Mouse (Mus musculus): Measurements from ENCODE around the gene Krt9. TPM values are rescaled to one million over a fixed set of nuclear protein-coding genes. Genes with fewer than 3 reads are reported as not detected.
"Not testable (repeated sequence)": the region's sequence is repeated elsewhere in the genome, so short reads cannot be mapped to it uniquely, and the experiment has no call there.

Gene Krt9
- 1 to 10 TPM; 3.2 to 3.4 TPM for total RNA-seq (2021)
- long read RNA-seq, experiment 1: 0 reads
- long read RNA-seq, experiment 2: 0 reads

DNA sequence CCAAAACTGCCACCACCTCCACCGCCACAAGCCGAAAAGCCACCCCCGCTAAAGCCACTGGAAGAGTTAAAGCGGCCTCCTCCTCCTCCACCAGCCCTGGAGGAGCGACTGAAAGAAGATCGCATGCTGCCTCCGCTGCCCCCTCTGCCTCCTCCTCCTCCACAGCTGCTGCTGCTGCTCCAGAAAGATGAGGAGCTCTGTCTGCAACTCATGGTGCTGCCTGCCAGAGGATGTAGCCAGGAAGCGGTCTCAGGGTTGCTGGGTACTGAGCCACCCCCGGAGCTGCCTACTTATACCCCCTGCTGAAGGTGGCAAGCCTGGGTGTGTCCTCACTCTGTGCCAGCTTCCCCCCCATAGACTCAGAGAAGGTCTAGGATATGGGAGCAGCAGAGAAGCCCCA, at the start of gene Krt9:
Krt9 (minus strand) TSS at position 255 of the 400 bp plus-strand sequence.
- peak; percentile 48 to 52 for DNase-seq (ENCODE audit: extremely low spot score in 1 of 2, low spot score in 2 of 2)
- intact Hi-C loops (cut with DNase I): no loop called here

DNA sequence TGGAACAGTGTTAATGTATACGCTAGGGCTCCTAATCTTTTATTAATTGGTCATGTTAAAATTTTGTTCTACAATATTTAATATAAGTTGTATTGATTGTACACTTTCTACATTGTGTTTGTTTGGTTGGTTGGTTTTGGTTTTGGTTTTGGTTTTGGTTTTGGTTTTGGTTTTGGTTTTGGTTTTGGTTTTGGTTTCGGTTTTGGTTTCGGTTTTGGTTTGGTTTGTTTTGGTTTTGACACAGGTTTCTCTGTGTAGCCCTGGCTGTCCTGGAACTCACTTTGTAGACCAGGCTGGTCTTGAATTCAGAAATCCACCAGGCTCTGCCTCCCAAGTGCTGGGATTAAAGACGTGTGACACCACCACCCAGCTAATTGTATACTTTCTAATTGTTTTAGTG, 47.2 kb upstream of the Krt9 start:
- H3K27ac ChIP-seq; H3K4me3 ChIP-seq; intact Hi-C loops (cut with DNase I); DNase-seq (ENCODE audit: extremely low spot score in 1 of 2, low spot score in 2 of 2): not testable (repeated sequence)

More for the DNA sequence above, at the start of gene Krt9:
- no peak for TF ChIP-seq CTCF (IDR thresholded peaks at IDR 0.05)
- Histone ChIP-seq H3K27ac (peak within 1 kb of the TSS; percentile 59), H3K4me3 (no peak within 1 kb of the TSS)

DNA sequence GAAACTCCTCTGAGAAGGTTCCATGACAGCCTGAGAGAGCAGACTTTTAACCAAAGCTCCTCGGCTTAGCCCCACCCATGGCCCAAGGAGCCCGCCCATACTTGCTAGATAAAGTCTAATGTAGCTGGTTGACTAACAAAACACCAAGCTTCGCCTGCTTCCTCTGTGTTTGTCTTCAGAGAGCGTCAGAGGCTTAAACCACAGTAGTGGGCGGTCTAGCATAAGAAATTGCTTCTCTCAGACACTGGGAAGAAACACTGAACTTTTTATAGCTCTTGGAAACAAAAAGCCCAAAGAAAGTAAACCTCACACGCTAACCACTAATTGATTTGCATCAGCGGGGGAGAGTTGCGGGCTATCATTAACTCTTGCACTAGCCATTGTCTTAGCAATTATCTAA, 28.7 kb upstream of the Krt9 start:
- intact Hi-C loops (cut with DNase I): no loop called here
- Histone ChIP-seq H3K4me3 (no peak overlapping the region), H3K27ac (no peak overlapping the region)
- no peak for DNase-seq (ENCODE audit: extremely low spot score in 1 of 2, low spot score in 2 of 2)
- no peak for TF ChIP-seq CTCF (IDR thresholded peaks at IDR 0.05)

- intact Hi-C loops (cut with DNase I): no loop called here
- no peak for TF ChIP-seq CTCF (IDR thresholded peaks at IDR 0.05)
- H3K27ac ChIP-seq: no peak overlapping the region
- no peak overlapping the region for H3K4me3 ChIP-seq
- DNase-seq (ENCODE audit: extremely low spot score in 1 of 2, low spot score in 2 of 2): no peak
These were observed 26.3 kb upstream of the Krt9 start for GRCm38 (mm10) chr11:100219304-100219703.

GRCm38 (mm10) chr11:100208542-100208941, 15.5 kb upstream of the Krt9 start:
- Histone ChIP-seq H3K4me3 (no peak overlapping the region), H3K27ac (no peak overlapping the region)
- no peak for DNase-seq (ENCODE audit: extremely low spot score in 1 of 2, low spot score in 2 of 2)
- intact Hi-C loops (cut with DNase I): no loop called here
- TF ChIP-seq CTCF (IDR thresholded peaks at IDR 0.05): no peak

DNA sequence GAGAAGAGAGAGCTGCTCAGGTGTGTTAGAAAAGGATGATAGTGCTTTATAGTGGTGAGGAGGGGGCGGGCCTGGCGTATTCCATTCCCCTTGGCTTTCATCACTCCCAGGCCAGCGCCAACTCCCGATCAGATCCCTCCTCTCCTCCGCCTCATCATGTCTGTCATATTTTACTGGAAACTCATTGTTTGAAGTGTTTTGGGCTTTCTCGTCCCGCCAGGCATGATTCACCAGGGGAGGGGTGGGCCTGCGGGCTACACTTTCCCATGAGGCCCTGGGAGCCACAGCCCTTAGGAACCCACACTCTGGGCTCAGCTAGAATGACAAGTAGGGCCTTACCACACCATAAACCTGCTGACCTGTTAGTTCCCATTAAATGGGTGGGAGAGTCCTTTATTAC, 14.5 kb upstream of the Krt9 start, which contains the start of gene Krt14:
Krt14 (minus strand) TSS at position 51 of the 400 bp plus-strand sequence.
- TF ChIP-seq CTCF (IDR thresholded peaks at IDR 0.05): no peak
- DNase-seq (ENCODE audit: extremely low spot score in 1 of 2, low spot score in 2 of 2): no peak
- no peak within 1 kb of the TSS for H3K27ac ChIP-seq
- no peak within 1 kb of the TSS for H3K4me3 ChIP-seq
- intact Hi-C loops (cut with DNase I): no loop called here

DNA sequence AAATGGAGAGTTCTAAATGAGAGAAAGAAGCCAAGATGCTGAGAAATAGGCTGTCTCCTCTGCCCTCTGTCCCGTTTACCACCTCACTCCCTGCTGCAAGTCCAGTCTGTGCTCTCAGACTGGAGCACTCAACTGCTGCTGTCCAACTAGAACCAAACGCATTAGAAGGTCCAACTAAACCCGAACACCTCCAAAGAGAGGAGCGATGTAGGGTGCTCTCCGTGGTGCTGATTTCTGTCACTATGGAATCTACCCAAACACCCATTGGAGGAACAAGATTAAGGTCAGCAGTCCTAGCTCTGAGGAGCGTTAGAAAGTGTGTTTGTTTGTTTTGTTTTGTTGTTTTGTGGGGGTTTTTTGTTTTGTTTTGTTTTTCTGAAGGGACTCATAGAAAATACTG, 10.4 kb upstream of the Krt9 start:
- Histone ChIP-seq H3K27ac (no peak overlapping the region), H3K4me3 (no peak overlapping the region)
- intact Hi-C loops (cut with DNase I): loop anchor here (5.0 kb wide), 1 partner anchor 94 kb away; no protein-coding TSS in a partner anchor
- no peak for TF ChIP-seq CTCF (IDR thresholded peaks at IDR 0.05)
- DNase-seq (ENCODE audit: extremely low spot score in 1 of 2, low spot score in 2 of 2): no peak

DNA sequence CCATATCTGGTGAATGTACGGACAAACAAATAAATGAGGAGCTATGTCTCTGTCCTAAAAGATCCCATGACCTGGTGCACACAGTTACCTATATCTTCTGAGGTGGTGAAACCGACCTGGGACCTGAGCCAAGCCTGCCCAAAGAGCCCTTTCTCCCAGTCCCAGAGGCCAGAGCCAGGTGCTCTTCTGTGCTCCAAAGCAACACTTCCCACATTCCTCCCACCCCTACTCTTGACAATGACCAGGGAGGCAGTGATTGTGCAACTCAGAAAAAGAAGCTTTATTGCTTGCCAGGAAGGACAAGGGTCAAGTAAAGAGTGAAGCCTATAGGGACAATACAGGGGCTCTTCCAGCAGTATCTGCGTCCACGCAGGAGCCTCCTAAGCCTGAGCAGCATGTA, 9.9 kb upstream of the Krt9 start:
- no peak for DNase-seq (ENCODE audit: extremely low spot score in 1 of 2, low spot score in 2 of 2)
- Histone ChIP-seq H3K27ac (no peak overlapping the region), H3K4me3 (no peak overlapping the region)
- intact Hi-C loops (cut with DNase I): loop anchor here (5.0 kb wide), 1 partner anchor 94 kb away; no protein-coding TSS in a partner anchor
- TF ChIP-seq CTCF (IDR thresholded peaks at IDR 0.05): no peak

GRCm38 (mm10) chr11:100200104-100200820, 7.2 kb upstream of the Krt9 start:
- Histone ChIP-seq H3K4me3 (no peak overlapping the region), H3K27ac (no peak overlapping the region)
- TF ChIP-seq CTCF (IDR thresholded peaks at IDR 0.05): peak; percentile 65
- peak in 1 of 2 experiments; percentile 53 for DNase-seq (ENCODE audit: extremely low spot score in 1 of 2, low spot score in 2 of 2)
- intact Hi-C loops (cut with DNase I): loop anchor here (1.0 to 5.0 kb wide), 2 partner anchors 82 to 97 kb away; no protein-coding TSS in a partner anchor

DNA sequence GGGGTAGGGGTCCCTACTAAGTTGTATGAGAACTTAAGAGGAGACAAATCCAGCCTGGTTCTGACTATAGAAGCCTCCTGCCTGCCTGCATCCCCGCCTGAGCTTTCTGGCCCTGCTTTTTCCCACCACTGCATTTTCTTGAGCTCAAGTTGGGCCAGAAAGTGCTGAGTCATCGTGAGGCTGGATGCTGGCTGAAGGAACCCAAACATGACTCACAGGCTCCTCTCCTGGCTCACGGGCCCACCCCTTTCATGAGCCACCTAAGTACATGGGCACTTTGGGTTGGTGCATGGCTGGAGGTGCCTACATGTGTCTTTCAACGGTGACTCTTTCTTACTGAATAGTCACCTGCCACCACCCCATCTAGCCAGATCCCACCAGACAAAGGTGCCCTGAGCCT, 5.6 kb upstream of the Krt9 start:
- intact Hi-C loops (cut with DNase I): no loop called here
- TF ChIP-seq CTCF (IDR thresholded peaks at IDR 0.05): no peak

DNA sequence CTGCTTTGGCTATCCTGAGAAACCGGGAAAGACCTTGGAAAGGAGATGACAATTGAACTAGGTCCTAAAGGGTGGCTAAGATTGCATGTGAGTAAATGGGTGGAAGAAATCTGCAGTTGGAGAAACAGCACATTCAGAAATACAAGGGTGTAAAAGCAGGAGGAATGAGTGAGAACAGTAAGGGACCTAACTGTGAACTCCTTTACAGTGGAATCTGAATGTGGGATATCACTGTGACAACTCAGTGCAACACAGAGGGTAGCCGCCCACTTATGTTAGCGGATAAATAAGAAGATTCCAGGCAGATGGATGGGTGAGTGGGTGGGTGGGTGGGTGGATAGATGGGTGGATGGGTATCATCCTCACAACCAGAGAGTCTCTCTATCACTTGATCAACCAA, 1.2 kb downstream of the Krt9 start:
- TF ChIP-seq CTCF (IDR thresholded peaks at IDR 0.05): no peak
- DNase-seq (ENCODE audit: extremely low spot score in 1 of 2, low spot score in 2 of 2): no peak
- Histone ChIP-seq H3K27ac (no peak overlapping the region), H3K4me3 (no peak overlapping the region)
- intact Hi-C loops (cut with DNase I): no loop called here

More for the DNA sequence above, 5.6 kb upstream of the Krt9 start:
- no peak overlapping the region for H3K4me3 ChIP-seq
- DNase-seq (ENCODE audit: extremely low spot score in 1 of 2, low spot score in 2 of 2): peak; percentile 44 to 55
- no peak overlapping the region for H3K27ac ChIP-seq

DNA sequence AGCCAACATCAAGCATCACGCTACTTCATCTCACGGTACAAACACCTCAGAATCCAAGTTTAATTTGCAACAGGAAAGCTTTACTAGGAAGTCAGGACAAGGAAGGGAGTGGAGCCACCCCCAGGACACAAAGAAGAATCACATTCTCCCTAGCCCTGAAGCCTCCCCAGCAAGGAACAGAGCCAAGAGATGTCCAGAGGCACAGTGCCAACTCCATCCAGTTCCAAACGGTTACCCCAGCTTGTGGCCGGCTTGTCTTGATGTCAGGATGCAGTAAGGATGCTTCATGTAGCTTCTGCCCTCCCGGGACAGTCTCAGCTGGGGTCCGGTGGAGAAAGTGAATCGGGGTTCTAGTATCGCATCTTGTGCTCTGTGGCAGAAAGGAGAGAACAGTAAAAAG, 6.3 kb downstream of the Krt9 start:
- Histone ChIP-seq H3K27ac (no peak overlapping the region), H3K4me3 (no peak overlapping the region)
- no peak for TF ChIP-seq CTCF (IDR thresholded peaks at IDR 0.05)
- intact Hi-C loops (cut with DNase I): no loop called here
- DNase-seq (ENCODE audit: extremely low spot score in 1 of 2, low spot score in 2 of 2): no peak

DNA sequence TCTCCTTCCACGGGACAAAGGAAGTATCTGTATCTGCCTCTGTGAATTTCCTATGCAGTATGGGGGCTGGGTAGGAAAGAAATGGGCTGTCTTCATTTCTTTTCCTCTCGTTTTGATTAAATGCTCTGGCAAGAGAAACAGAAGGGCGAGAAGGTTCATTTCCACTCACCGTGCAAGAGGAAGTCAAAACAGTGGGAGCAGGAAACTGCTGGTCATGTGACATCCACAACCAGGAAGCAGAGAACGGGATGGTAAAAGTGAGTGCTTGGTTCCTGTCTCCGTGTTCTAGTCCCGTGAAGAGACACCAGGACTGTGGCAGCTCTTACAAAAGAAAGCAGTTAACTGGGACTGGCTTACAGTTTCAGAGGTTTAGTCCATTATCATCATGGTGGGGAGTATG, 11.3 kb downstream of the Krt9 start:
- no peak for DNase-seq (ENCODE audit: extremely low spot score in 1 of 2, low spot score in 2 of 2)
- TF ChIP-seq CTCF (IDR thresholded peaks at IDR 0.05): no peak

More for the DNA sequence above, 11.3 kb downstream of the Krt9 start:
- Histone ChIP-seq H3K4me3 (no peak overlapping the region), H3K27ac (no peak overlapping the region)
- intact Hi-C loops (cut with DNase I): no loop called here
